Mouse (Mus musculus) testis, adult 2 months (tissue): ENCODE measurements around the gene Hectd3. TPM values are rescaled to one million over a fixed set of nuclear protein-coding genes. Genes with fewer than 3 reads are reported as not detected.

Experiments used
- H3K27ac ChIP-seq: fragments of 200-500 bp; 2 replicates; pipeline ENCODE4 v1.5.1; 2012; ENCODE audit warnings: low read depth, low read length; ENCODE audit not compliant: control insufficient read depth, insufficient read depth
- H3K27me3 ChIP-seq: fragments of 200-500 bp; 2 replicates; pipeline ENCODE4 v1.6.1; 2012; ENCODE audit warnings: mild to moderate bottlenecking, low read length, moderate library complexity; ENCODE audit not compliant: control insufficient read depth, insufficient read depth
- H3K36me3 ChIP-seq: fragments of 200-500 bp; 2 replicates; pipeline ENCODE4 v1.6.1; 2012; ENCODE audit warnings: mild to moderate bottlenecking, low read length; ENCODE audit not compliant: control insufficient read depth, insufficient read depth
- H3K4me1 ChIP-seq: fragments of 200-500 bp; 2 replicates; pipeline ENCODE4 v1.6.1; 2012; ENCODE audit warnings: low read length; ENCODE audit not compliant: control insufficient read depth, insufficient read depth
- H3K4me3 ChIP-seq: fragments of 200-500 bp; 2 replicates; pipeline ENCODE4 v1.5.1; 2012; ENCODE audit warnings: low read depth, mild to moderate bottlenecking, low read length, moderate library complexity, mixed read lengths; ENCODE audit not compliant: control insufficient read depth
- CTCF ChIP-seq: fragments of 200-500 bp; IDR thresholded peaks from 2 replicates; pipeline ENCODE4 v1.5.1; 2012; ENCODE audit warnings: low read depth, mild to moderate bottlenecking, inconsistent platforms, low read length, moderate library complexity; ENCODE audit not compliant: control insufficient read depth, insufficient read depth, insufficient replicate concordance
- POLR2A ChIP-seq: fragments of 200-500 bp; IDR thresholded peaks from 2 replicates; pipeline ENCODE4 v1.6.1; 2012; ENCODE audit warnings: low read depth, mild to moderate bottlenecking, inconsistent platforms, low read length, moderate library complexity; ENCODE audit not compliant: control insufficient read depth
- polyA plus RNA-seq: library from polyadenylated mRNA; depleted of rRNA; stranded (reverse); fragments of >200 nt; gene quantifications from 2 replicates; pipeline ENCODE4 v1.2.3, GENCODE M21; 2012; rRNA removed

The Hectd3 gene
- 10.7 and 10.9 TPM in 2 replicates for polyA plus RNA-seq

GRCm38 (mm10) chr4:116995131-116995797 is at the start of gene Hectd3:
TSS of gene Hectd3 (plus strand) at chr4:116995317.
- TF ChIP-seq CTCF (no peak), POLR2A (no peak)
- H3K4me3 ChIP-seq = peak within 1 kb of the TSS; percentile 90
- H3K4me1 ChIP-seq = peaks cover 23% of the 10 kb centered on the region
- peak within 1 kb of the TSS; percentile 33 for H3K27ac ChIP-seq
- no peaks in the 10 kb centered on the region for H3K36me3 ChIP-seq
- H3K27me3 ChIP-seq = no peaks in the 10 kb centered on the region

GRCm38 (mm10) chr4:116951642-116952041 is 43.5 kb upstream of the Hectd3 start:
- no peak overlapping the region for H3K27ac ChIP-seq
- no peaks in the 10 kb centered on the region; the same call in 1 of the 2 replicates for H3K4me1 ChIP-seq
- TF ChIP-seq POLR2A (no peak), CTCF (no peak)
- no peaks in the 10 kb centered on the region for H3K36me3 ChIP-seq
- H3K27me3 ChIP-seq = no peaks in the 10 kb centered on the region
- H3K4me3 ChIP-seq = no peak overlapping the region

GRCm38 (mm10) chr4:116954951-116955350 is 40.2 kb upstream of the Hectd3 start:
- H3K4me3 ChIP-seq = no peak overlapping the region
- no peaks in the 10 kb centered on the region for H3K27me3 ChIP-seq
- no peak overlapping the region for H3K27ac ChIP-seq
- no peak for TF ChIP-seq CTCF
- TF ChIP-seq POLR2A = no peak
- no peaks in the 10 kb centered on the region for H3K36me3 ChIP-seq
- no peaks in the 10 kb centered on the region; the same call in 1 of the 2 replicates for H3K4me1 ChIP-seq

- TF ChIP-seq POLR2A (no peak), CTCF (no peak)
- H3K27ac ChIP-seq = no peak overlapping the region
- no peaks in the 10 kb centered on the region for H3K27me3 ChIP-seq
- H3K4me1 ChIP-seq = no peaks in the 10 kb centered on the region
- no peak overlapping the region for H3K4me3 ChIP-seq
- H3K36me3 ChIP-seq = peaks cover 2% of the 10 kb centered on the region
Measured at GRCm38 (mm10) chr4:116976503-116976902, 18.6 kb upstream of the Hectd3 start.

GRCm38 (mm10) chr4:116985681-116986080 is 9.4 kb upstream of the Hectd3 start:
- Histone ChIP-seq H3K27me3 (no peaks in the 10 kb centered on the region), H3K4me3 (no peak overlapping the region), H3K36me3 (no peaks in the 10 kb centered on the region), H3K27ac (no peak overlapping the region), H3K4me1 (no peaks in the 10 kb centered on the region)
- no peak for TF ChIP-seq POLR2A
- TF ChIP-seq CTCF = no peak

GRCm38 (mm10) chr4:116986400-116987121 is 8.6 kb upstream of the Hectd3 start:
- Histone ChIP-seq H3K4me1 (no peaks in the 10 kb centered on the region), H3K27ac (no peak overlapping the region), H3K4me3 (no peak overlapping the region), H3K27me3 (no peaks in the 10 kb centered on the region), H3K36me3 (no peaks in the 10 kb centered on the region)
- TF ChIP-seq CTCF = peak; percentile 70; the same call in 1 of the 2 replicates
- TF ChIP-seq POLR2A = no peak

GRCm38 (mm10) chr4:116987122-116987456 is 8.0 kb upstream of the Hectd3 start:
- Histone ChIP-seq H3K4me1 (no peaks in the 10 kb centered on the region), H3K36me3 (no peaks in the 10 kb centered on the region), H3K27me3 (no peaks in the 10 kb centered on the region), H3K4me3 (no peak overlapping the region), H3K27ac (no peak overlapping the region)
- TF ChIP-seq CTCF = no peak
- TF ChIP-seq POLR2A = no peak
